Mouse (Mus musculus) liver, embryonic 12.5 days (tissue): ENCODE results near the gene Csrp1. TPM values are rescaled to one million over a fixed set of nuclear protein-coding genes. Genes with fewer than 3 reads are reported as not detected.

ENCODE experiments used
- ATAC-seq: fragments of 200-750 bp; cut with Nextera tagmentation; 2 replicates; pipeline ENCODE4 v1.8.0; 2017; ENCODE audit warnings: moderate number of reproducible peaks, mild to moderate bottlenecking, moderate library complexity
- H3K27ac ChIP-seq: fragments of 300-500 bp; sonication (generic); 2 replicates; pipeline ENCODE4 v1.5.1; 2016; ENCODE audit warnings: mild to moderate bottlenecking
- H3K27me3 ChIP-seq: fragments of 300-500 bp; sonication (generic); replicated peaks from 2 replicates; pipeline ENCODE4 v1.6.1; 2016; ENCODE audit warnings: mild to moderate bottlenecking, moderate library complexity
- H3K36me3 ChIP-seq: fragments of 300-500 bp; sonication (generic); 2 replicates; pipeline ENCODE4 v1.6.1; 2016; ENCODE audit warnings: mild to moderate bottlenecking, moderate library complexity
- H3K4me1 ChIP-seq: fragments of 300-500 bp; sonication (generic); 2 replicates; pipeline ENCODE4 v1.6.1; 2016
- H3K4me2 ChIP-seq: fragments of 300-500 bp; sonication (generic); 2 replicates; pipeline ENCODE4 v1.6.1; 2016; ENCODE audit warnings: mild to moderate bottlenecking, moderate library complexity
- H3K4me3 ChIP-seq: fragments of 300-500 bp; sonication (generic); 2 replicates; pipeline ENCODE4 v1.5.1; 2016; ENCODE audit warnings: mild to moderate bottlenecking, moderate library complexity
- H3K9ac ChIP-seq: fragments of 300-500 bp; sonication (generic); 2 replicates; pipeline ENCODE4 v1.6.1; 2016; ENCODE audit warnings: mild to moderate bottlenecking, moderate library complexity
- H3K9me3 ChIP-seq: fragments of 300-500 bp; sonication (generic); replicated peaks from 2 replicates; pipeline ENCODE4 v1.6.1; 2016; ENCODE audit warnings: mild to moderate bottlenecking, moderate library complexity
- WGBS: fragments of 180-500 bp; shearing (Covaris S2); methylation state at CpG from one replicate; pipeline ENCODE4 v1.1.7; 2016; ENCODE audit not compliant: insufficient replicate concordance; 5-methylcytosine and 5-hydroxymethylcytosine counted together
- polyA plus RNA-seq: library from polyadenylated mRNA; unstranded; fragments of >200 nt; fragmentation: Nextera tagmentation; extraction: Ambion mirVana; gene quantifications from 2 replicates; pipeline ENCODE4 v1.2.1, GENCODE M21; 2016

The Csrp1 gene
- polyA plus RNA-seq, 1 experiment from 2014 or later, result 60.7 TPM

DNA sequence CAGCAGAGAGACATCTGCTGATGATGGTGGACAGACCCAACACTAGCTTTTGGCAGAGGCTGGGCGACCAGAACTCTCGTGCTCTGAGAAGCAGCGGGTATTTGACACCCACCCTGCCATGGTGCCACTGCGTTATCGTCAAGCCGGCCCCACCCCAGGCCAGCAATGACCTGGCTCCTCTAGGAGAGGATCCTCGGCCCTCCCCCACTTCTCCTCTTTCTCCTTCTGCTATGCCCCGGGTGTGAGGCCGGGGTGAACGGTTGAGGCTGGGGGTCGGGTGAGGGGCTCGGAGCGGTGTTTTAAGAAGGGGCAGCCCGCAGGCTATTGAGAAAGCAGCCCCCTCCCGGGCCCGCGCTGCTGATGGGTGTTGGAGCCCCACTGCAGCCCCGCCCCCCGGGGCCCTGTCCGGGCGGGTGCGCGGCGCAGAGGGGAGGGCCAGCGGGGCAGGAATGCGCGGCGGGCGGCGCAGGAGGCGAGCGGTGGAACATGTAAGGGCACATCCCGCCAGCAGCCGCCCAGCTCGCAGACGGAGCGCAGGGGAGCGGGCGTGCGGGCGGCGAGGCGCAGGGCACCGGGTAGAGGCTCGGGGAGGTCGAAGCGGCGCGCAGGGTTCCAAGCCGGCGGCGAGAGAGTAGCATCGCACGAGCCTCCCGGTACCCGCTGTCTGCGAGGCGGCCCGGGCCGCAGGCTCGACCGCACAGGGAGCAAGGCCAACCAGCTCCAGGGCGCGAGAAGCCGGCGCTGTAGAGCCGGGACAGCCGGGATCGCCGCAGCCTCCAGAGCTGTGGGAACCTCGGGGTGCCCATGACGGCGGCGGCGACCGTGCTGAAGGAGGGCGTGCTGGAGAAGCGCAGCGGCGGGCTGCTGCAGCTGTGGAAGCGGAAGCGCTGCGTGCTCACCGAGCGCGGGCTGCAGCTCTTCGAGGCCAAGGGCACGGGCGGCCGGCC is 46.1 kb downstream of the Csrp1 start, which contains the start of gene Phlda3:
Gene Phlda3, plus strand, starts transcription at position 475 of the 947 bp plus-strand sequence.
- H3K36me3 ChIP-seq, result peaks cover 12% of the 10 kb centered on the region
- H3K9ac ChIP-seq, result peak within 1 kb of the TSS; percentile 65
- peak within 1 kb of the TSS; percentile 63 for H3K4me3 ChIP-seq
- no peaks in the 10 kb centered on the region for H3K9me3 ChIP-seq
- peaks cover 33% of the 10 kb centered on the region for H3K4me1 ChIP-seq
- H3K27me3 ChIP-seq, result peaks cover 74% of the 10 kb centered on the region
- WGBS, result under 1% methylated on average over 86 of the region's 90 CpGs
- H3K4me2 ChIP-seq, result peak within 1 kb of the TSS; percentile 94
- peak within 1 kb of the TSS; percentile 61 for H3K27ac ChIP-seq
- peak; percentile 83 for ATAC-seq

DNA sequence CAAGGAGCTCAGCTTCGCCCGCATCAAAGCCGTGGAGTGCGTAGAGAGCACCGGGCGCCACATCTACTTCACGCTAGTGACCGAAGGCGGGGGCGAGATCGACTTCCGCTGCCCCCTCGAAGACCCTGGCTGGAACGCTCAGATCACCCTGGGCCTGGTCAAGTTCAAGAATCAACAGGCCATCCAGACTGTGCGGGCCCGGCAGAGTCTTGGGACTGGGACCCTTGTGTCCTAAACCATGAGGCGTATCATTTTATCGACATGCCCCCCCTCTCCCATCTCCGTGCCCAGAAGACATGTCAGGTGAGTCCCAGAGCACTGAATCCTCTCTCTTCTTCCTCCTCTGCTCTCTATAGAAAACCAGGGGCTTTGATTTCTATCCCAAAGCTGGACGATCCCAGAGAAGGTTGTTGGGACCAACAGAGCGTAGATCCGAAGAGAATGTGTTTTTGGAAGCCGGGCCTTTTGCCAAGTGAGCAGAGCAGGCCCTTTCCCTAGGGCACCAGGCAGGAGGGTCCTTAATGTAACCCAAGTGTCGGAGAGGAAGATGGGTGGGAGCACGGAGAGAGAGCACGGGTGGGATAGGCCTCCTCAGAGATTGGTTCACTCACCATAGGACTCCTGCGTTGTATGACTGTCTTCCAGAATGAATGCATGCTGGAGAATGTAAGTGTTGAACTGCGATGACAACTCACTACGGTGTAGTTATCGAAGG is 46.9 kb downstream of the Csrp1 start:
- Histone ChIP-seq H3K9me3 (no peaks in the 10 kb centered on the region), H3K27ac (peak overlapping the region; percentile 61; the same call in 1 of the 2 replicates), H3K27me3 (peaks cover 79% of the 10 kb centered on the region), H3K9ac (peak overlapping the region; percentile 65), H3K4me1 (peaks cover 40% of the 10 kb centered on the region), H3K4me2 (peak overlapping the region; percentile 94), H3K4me3 (peak overlapping the region; percentile 63), H3K36me3 (peaks cover 12% of the 10 kb centered on the region)
- 30% methylated on average over 30 of the region's 30 CpGs for WGBS
- ATAC-seq, result no peak

DNA sequence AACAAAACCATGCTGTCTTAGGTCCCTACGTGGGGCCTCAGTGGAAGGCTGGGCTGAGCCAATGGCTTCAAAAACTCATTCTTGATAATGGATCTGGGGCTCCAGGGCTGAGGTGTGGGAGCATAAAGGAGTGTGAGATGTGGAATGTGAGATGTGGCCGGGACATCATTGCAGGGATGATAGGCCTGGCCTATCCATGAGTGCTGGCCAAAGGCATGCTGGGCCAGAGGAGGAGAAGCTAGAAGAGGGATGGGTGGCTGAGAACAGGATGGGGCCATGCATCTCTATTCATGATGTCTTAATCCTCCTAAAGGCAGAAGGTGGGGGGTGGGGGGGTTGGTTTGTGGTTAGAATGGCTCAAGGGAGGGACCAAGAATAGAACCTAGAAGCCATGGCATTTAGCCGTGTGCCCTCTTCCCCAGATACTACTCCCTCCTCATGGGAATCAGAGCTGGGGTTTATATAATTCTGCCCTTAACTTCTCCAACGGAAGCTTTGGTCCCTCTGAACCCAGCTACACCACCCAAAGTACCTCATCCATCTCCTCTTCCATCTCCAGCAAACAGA is 47.5 kb downstream of the Csrp1 start:
- Histone ChIP-seq H3K27ac (no peak overlapping the region), H3K9ac (peak overlapping the region; percentile 65; the same call in 1 of the 2 replicates)
- no peak for ATAC-seq

DNA sequence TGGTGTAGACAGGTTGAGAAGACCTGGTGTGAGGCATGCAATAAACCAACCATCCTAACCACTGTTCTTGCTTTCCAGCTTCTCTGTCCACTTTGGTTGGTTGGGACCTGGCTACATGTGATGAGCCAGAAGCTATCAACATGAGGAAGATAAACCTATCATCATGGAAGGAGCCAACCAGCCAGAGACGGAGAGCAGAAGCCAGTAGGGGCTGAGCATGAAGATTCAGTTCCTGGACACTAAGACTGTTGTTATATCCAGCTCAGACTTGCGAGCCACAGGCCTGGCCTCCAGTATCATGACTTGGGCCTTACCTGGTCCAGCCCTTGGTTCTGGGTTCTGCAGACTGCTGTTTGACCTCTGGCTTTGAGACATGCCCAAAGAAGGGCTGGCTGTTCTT is 48.5 kb downstream of the Csrp1 start:
- H3K4me2 ChIP-seq, result no peak overlapping the region
- no peak overlapping the region for H3K9ac ChIP-seq
- no peak for ATAC-seq
- WGBS, result 68% methylated on average over 2 of the region's 2 CpGs
- no peak overlapping the region for H3K27ac ChIP-seq
- H3K4me1 ChIP-seq, result peaks cover 50% of the 10 kb centered on the region
- H3K27me3 ChIP-seq, result peaks cover 78% of the 10 kb centered on the region
- H3K36me3 ChIP-seq, result peaks cover 12% of the 10 kb centered on the region
- no peak overlapping the region for H3K4me3 ChIP-seq
- no peaks in the 10 kb centered on the region for H3K9me3 ChIP-seq

More for the DNA sequence above, 47.5 kb downstream of the Csrp1 start:
- Histone ChIP-seq H3K4me3 (peak overlapping the region; percentile 63), H3K27me3 (peaks cover 79% of the 10 kb centered on the region), H3K4me2 (peak overlapping the region; percentile 94), H3K9me3 (no peaks in the 10 kb centered on the region), H3K36me3 (peaks cover 12% of the 10 kb centered on the region), H3K4me1 (peaks cover 40% of the 10 kb centered on the region)
- WGBS, result 67% methylated on average over 4 of the region's 4 CpGs

DNA sequence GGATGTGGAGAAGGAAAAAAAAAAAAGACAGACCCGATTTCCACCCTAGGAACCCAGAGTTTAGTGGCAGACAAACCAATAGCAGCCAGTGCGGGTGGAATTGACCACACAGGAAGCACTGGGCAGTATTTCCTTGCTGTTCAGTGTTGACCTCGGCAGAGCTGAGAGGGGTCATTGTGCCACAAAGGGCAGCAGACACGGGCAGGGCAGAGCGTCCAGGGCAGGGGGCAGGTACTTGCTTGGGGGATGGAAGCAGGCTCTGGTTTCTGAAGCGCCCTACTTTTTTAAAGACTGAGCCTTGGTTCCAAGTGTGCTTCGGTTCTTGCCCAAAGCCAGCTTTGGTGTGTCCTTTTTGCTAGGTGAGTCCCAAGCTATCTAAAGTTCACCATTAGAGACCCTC is 50.4 kb downstream of the Csrp1 start:
- Histone ChIP-seq H3K4me3 (no peak overlapping the region), H3K4me1 (peaks cover 52% of the 10 kb centered on the region), H3K4me2 (no peak overlapping the region), H3K27ac (no peak overlapping the region), H3K9ac (no peak overlapping the region), H3K9me3 (no peaks in the 10 kb centered on the region), H3K36me3 (peaks cover 12% of the 10 kb centered on the region), H3K27me3 (peaks cover 66% of the 10 kb centered on the region)
- no peak for ATAC-seq
- 35% methylated on average over 7 of the region's 7 CpGs for WGBS

DNA sequence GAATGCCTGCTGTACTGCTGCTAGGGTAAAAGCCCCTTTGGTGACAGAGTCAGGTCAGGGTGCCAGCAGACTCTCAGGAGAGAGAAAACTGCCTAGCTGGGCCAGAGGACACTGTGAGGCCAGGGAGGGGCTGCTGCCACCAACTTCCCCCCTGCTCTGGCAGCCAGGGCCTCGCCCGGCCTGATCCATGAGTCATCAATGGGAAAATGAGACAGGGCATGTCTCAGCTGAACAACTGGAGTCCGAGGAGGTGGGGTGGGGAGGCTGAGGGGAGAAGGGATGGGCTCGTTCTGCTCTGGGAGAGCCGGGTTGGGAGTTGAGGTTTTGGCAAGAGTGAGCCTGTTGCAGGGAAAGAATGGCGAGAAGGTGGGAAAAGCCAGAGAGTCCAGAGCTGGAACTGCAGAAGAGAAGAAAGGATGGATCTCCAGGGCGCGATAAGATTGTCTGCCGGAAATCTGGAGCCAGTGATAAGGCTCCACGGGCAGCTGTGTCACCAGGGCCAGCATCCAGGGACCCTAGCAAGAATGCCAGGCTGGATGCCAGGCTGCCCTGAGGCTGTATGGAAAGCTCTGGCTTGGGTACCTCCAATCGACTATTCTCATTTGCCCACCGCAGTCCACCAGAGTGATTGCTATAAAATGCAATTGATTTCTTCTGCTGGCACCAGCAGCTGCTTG is 51.2 kb downstream of the Csrp1 start:
- Histone ChIP-seq H3K9ac (no peak overlapping the region), H3K36me3 (peaks cover 12% of the 10 kb centered on the region), H3K4me3 (no peak overlapping the region), H3K4me1 (peaks cover 45% of the 10 kb centered on the region), H3K9me3 (no peaks in the 10 kb centered on the region), H3K4me2 (no peak overlapping the region), H3K27me3 (peaks cover 58% of the 10 kb centered on the region), H3K27ac (no peak overlapping the region)
- ATAC-seq, result no peak
- WGBS, result 37% methylated on average over 12 of the region's 12 CpGs

DNA sequence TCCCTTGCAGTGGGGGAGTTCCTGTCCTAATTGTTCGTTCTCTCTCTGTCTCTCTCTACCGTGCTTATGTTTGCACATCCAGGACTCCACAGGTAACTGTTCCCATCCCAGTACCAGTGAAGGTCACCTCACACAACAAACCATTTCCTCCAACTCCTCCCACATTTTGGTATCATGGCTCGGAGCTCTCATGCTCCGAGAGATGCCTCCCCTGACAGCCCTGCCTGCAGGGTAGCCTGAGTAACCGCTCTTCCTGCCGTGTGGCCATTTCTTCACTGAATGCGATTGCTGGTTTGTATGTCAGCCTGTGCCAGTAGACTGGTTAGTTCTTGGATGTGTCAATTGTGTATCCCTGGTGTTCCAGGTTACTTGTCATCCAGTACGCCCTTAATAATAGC is 51.7 kb downstream of the Csrp1 start:
- no peak overlapping the region for H3K4me3 ChIP-seq
- no peak overlapping the region for H3K4me2 ChIP-seq
- H3K36me3 ChIP-seq, result peaks cover 12% of the 10 kb centered on the region
- peaks cover 52% of the 10 kb centered on the region for H3K27me3 ChIP-seq
- H3K9me3 ChIP-seq, result no peaks in the 10 kb centered on the region
- H3K9ac ChIP-seq, result no peak overlapping the region
- H3K27ac ChIP-seq, result no peak overlapping the region
- 51% methylated on average over 8 of the region's 8 CpGs for WGBS
- no peak for ATAC-seq
- H3K4me1 ChIP-seq, result peaks cover 40% of the 10 kb centered on the region

DNA sequence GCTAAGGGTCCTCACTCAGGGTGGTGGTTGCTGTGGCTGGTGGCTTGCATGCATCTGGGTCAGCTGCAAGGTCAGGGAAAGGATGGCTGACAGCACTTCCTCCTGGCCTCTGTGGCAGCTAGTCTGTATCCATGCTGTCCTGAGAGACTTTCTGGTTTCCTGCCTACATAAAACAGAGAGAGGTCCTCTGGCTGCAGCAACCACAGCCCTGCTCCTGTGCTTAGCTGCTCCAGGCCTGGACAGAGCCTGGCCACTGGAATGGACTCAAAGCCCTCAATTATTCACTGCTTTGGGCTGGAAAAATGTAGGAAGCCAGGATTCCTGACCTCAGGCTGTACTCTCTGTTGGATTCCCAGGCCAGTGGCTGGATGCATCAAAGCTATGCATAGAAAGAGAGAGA is 56.7 kb downstream of the Csrp1 start:
- Histone ChIP-seq H3K36me3 (no peaks in the 10 kb centered on the region), H3K9ac (no peak overlapping the region), H3K4me2 (no peak overlapping the region), H3K4me3 (no peak overlapping the region), H3K27ac (no peak overlapping the region), H3K27me3 (peaks cover 29% of the 10 kb centered on the region), H3K9me3 (no peaks in the 10 kb centered on the region), H3K4me1 (peaks cover 37% of the 10 kb centered on the region)
- no peak for ATAC-seq

DNA sequence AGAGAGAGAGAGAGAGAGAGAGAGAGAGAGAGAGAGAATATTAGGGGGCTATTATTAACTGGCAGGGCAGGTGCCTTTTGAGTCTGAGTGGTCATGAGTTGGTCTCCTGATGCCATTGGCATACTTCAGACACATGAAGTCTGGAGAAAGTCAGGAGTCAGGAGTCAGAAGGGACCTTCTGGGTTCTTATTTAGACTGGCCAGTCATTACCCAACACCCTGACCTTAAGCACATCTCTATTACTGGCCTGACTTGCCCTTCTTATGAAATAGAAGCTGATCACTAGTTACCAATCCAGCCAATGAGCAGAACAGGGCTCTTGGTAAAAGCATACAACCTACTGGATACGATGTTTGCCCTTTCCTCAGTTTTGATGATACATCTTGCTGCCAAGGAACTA is 57.2 kb downstream of the Csrp1 start:
- Histone ChIP-seq H3K36me3 (no peaks in the 10 kb centered on the region), H3K9ac (no peak overlapping the region), H3K27me3 (peaks cover 29% of the 10 kb centered on the region), H3K4me2 (no peak overlapping the region), H3K4me3 (no peak overlapping the region), H3K4me1 (peaks cover 36% of the 10 kb centered on the region), H3K9me3 (no peaks in the 10 kb centered on the region), H3K27ac (no peak overlapping the region)
- 68% methylated on average over 1 of the region's 1 CpGs for WGBS
- ATAC-seq, result no peak

DNA sequence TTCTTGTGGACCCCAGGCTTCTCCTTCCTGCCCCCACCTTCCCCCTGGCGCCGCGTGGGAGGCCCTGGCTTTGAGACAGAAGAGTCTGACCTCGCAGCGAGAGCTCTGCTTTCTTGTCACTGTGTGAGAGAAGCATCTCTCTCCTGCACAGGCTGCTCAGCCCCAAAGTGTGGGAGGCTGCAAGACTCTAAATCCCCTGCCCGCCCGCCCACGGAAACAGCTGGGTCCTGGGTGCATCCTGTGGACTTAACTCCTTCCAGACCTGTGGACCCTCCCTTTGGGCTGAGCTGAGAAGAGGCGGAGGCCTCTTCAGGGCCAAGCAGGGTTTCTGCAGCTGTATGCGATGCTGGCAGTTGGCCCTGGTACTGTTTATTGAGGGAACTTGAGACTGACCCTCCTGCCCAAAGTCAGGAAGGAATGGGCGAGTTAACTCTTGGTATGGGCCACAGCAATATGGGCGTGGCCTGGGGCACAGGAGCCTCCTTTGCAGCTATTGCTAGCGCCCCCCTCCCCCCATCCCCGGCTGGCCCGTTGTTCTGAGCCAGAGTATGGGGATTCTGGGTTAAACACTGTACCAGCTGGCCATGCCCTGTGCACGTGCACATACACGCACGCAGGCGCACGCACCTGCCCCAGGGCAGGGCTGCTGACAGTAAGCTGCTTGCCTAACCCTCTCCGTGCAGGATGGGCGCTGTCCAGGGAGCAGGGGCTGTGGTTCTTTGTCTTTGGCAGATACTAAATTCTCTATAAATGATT is 59.1 kb downstream of the Csrp1 start, which contains the start of gene Tnni1:
Gene Tnni1, plus strand, starts transcription at position 655 of the 756 bp plus-strand sequence.
- H3K36me3 ChIP-seq, result no peaks in the 10 kb centered on the region
- no peak within 1 kb of the TSS for H3K27ac ChIP-seq
- no peaks in the 10 kb centered on the region for H3K9me3 ChIP-seq
- peaks cover 25% of the 10 kb centered on the region for H3K4me1 ChIP-seq
- H3K27me3 ChIP-seq, result peaks cover 29% of the 10 kb centered on the region
- WGBS, result 22% methylated on average over 22 of the region's 22 CpGs
- no peak within 1 kb of the TSS for H3K4me3 ChIP-seq
- no peak for ATAC-seq
- no peak within 1 kb of the TSS for H3K9ac ChIP-seq
- peak within 1 kb of the TSS; percentile 13; the same call in 1 of the 2 replicates for H3K4me2 ChIP-seq

DNA sequence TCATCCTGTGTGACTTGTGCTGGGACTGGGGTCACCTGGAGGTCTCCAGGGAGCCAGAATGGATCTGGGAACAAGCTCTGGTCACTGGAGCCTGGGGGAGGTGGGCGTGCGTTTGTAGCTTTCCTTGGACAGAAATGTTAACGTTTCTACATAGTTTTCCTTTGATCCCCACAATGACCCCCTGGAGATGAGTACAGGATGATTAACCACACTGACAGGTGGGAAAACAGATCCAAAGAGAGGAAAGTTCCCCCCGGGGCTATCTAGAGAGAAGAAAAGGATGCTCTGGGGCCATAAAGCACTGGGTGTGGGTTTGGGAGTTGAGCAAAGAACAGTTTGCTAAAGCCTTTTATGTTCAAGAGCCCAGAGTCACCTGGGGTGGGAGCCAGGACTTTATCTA is 60.8 kb downstream of the Csrp1 start:
- H3K27me3 ChIP-seq, result peaks cover 23% of the 10 kb centered on the region
- no peak overlapping the region for H3K4me2 ChIP-seq
- H3K9me3 ChIP-seq, result no peaks in the 10 kb centered on the region
- WGBS, result 59% methylated on average over 4 of the region's 4 CpGs
- H3K36me3 ChIP-seq, result no peaks in the 10 kb centered on the region
- no peak overlapping the region for H3K9ac ChIP-seq
- no peak for ATAC-seq
- H3K4me3 ChIP-seq, result no peak overlapping the region
- no peak overlapping the region for H3K27ac ChIP-seq
- H3K4me1 ChIP-seq, result peaks cover 25% of the 10 kb centered on the region
